Comparison of ENCODE assay signal across 9 mouse cellular contexts in genomic region chr8:122557248-122558038, GRCm38 (mm10). TPM values are rescaled to one million over a fixed set of nuclear protein-coding genes. Genes with fewer than 3 reads are reported as not detected.
DNase-seq lines count a peak whose midpoint lies in the region; ATAC-seq and TF ChIP-seq lines count a peak whose summit lies in the region.
"Had no signal": no experiment of that assay in that cellular context is flagged by ENCODE, and none has a peak within 500 bp of the region (broad histone marks: within the 10 kb centered on the region; RNA-seq: fewer than 3 reads in every experiment).

No protein-coding gene starts in this region.

- TF ChIP-seq RAD21 in CH12.LX (IDR thresholded peaks at IDR 0.05; ENCODE audit: low read depth, low read length), result no peak

- no peaks in the 10 kb centered on the region for H3K27me3 ChIP-seq in heart, embryonic 13.5 days (replicated peaks)
- H3K27me3 ChIP-seq in CH12.LX (replicated peaks), result no peaks in the 10 kb centered on the region
- no peaks in the 10 kb centered on the region for H3K27me3 ChIP-seq in liver, embryonic 15.5 days
- H3K27me3 ChIP-seq in kidney, embryonic 14.5 days (ENCODE audit: control insufficient read depth, insufficient read depth, low read length), result no peaks in the 10 kb centered on the region

- no peak for TF ChIP-seq POLR2A in CH12.LX (IDR thresholded peaks at IDR 0.05; ENCODE audit: low read depth, low read length)

- TF ChIP-seq CTCF in CH12.LX (conservative IDR thresholded peaks at IDR 0.05 in 1 of 2, IDR thresholded peaks at IDR 0.05 in 1 of 2; ENCODE audit: low read depth in 2 of 2, low read length in 2 of 2), result no peak

- no peak overlapping the region for H3K4me3 ChIP-seq in heart, embryonic 13.5 days
- peak overlapping the region; percentile 63 to 79 (median 71) for H3K4me3 ChIP-seq in CH12.LX (replicated peaks in 1 of 3; ENCODE audit: low read depth in 2 of 3, low read length in 2 of 3, poor library complexity in 1 of 3)
- peak overlapping the region; percentile 32 for H3K4me3 ChIP-seq in liver, embryonic 15.5 days (replicated peaks)
- H3K4me3 ChIP-seq in kidney, embryonic 14.5 days (ENCODE audit: low read length), result no peak overlapping the region

- peak overlapping the region; percentile 59; the same call in 1 of the 2 replicates for H3K9ac ChIP-seq in heart, embryonic 13.5 days
- H3K9ac ChIP-seq in CH12.LX (ENCODE audit: insufficient read depth, low read depth), result peak overlapping the region; percentile 90
- peak overlapping the region; percentile 55; the same call in 1 of the 2 replicates for H3K9ac ChIP-seq in liver, embryonic 15.5 days
- no peak overlapping the region for H3K9ac ChIP-seq in kidney, embryonic 14.5 days (ENCODE audit: low read depth, low read length)

- TF ChIP-seq EP300 in CH12.LX (IDR thresholded peaks at IDR 0.05; ENCODE audit: low read length), result no peak

- H3K36me3 ChIP-seq in heart, embryonic 13.5 days, result no peaks in the 10 kb centered on the region
- H3K36me3 ChIP-seq in CH12.LX (replicated peaks in 1 of 2; ENCODE audit: control insufficient read depth in 1 of 2, insufficient read depth in 1 of 2, low read length in 1 of 2), result no peaks in the 10 kb centered on the region
- H3K36me3 ChIP-seq in liver, embryonic 15.5 days (replicated peaks), result no peaks in the 10 kb centered on the region
- H3K36me3 ChIP-seq in kidney, embryonic 14.5 days (ENCODE audit: control insufficient read depth, insufficient read depth, low read length), result no peaks in the 10 kb centered on the region

- 37% methylated on average over 10 of the region's 10 CpGs for WGBS in heart, embryonic 13.5 days
- WGBS in liver, embryonic 15.5 days (ENCODE audit: insufficient replicate concordance), result 16% methylated on average over 10 of the region's 10 CpGs
- 43% methylated on average over 10 of the region's 10 CpGs for WGBS in kidney, embryonic 14.5 days

- dilution Hi-C loops in CH12.LX (cut with MboI; ENCODE audit: extremely low pct_ligation_motif_present, extremely low pct_unique_long_range_greater_than_20kb, low sequenced_read_pairs), result no loop called here

- ATAC-seq in heart, embryonic 13.5 days (ENCODE audit: extremely low read depth, insufficient number of reproducible peaks, low FRiP score, low TSS enrichment), result no peak
- peak; percentile 24 for ATAC-seq in liver, embryonic 15.5 days (ENCODE audit: insufficient read depth)
- ATAC-seq in kidney, embryonic 14.5 days (ENCODE audit: low FRiP score, low TSS enrichment), result no peak

- DNase-seq in heart, adult 9 months (ENCODE audit: low spot score in 2 of 2), result no peak
- DNase-seq in CH12.LX (ENCODE audit: extremely low read depth), result peak; percentile 63
- peak; percentile 43 to 51 for DNase-seq in cerebellum, postnatal 25 days
- no peak for DNase-seq in right cerebral cortex, postnatal 36 days (ENCODE audit: low spot score in 2 of 2)
- no peak for DNase-seq in layer of hippocampus, adult 9-11 months
- DNase-seq: right cerebral cortex, adult 18-20 months had no signal

- H3K4me2 ChIP-seq in heart, embryonic 13.5 days, result peak overlapping the region; percentile 43; the same call in 1 of the 2 replicates
- peak overlapping the region; percentile 84 for H3K4me2 ChIP-seq in CH12.LX (ENCODE audit: insufficient read depth, low read depth, poor library complexity, severe bottlenecking)
- H3K4me2 ChIP-seq in liver, embryonic 15.5 days, result peak overlapping the region; percentile 62
- no peak overlapping the region for H3K4me2 ChIP-seq in kidney, embryonic 14.5 days (replicated peaks; ENCODE audit: low read depth, low read length)

- peaks cover 35% of the 10 kb centered on the region for H3K4me1 ChIP-seq in heart, embryonic 13.5 days
- H3K4me1 ChIP-seq in CH12.LX (ENCODE audit: control insufficient read depth in 1 of 2, insufficient read depth in 2 of 2), result peaks cover 8 to 35% of the 10 kb centered on the region in 2 experiments
- peaks cover 53% of the 10 kb centered on the region for H3K4me1 ChIP-seq in liver, embryonic 15.5 days (replicated peaks)
- H3K4me1 ChIP-seq in kidney, embryonic 14.5 days (ENCODE audit: control insufficient read depth, insufficient read depth, low read length), result 0 out of 2 replicates have a peak, but pooled peaks cover 8% of the 10 kb centered on the region

- H3K27ac ChIP-seq in heart, embryonic 13.5 days (replicated peaks), result peak overlapping the region; percentile 66; the same call in 1 of the 2 replicates
- H3K27ac ChIP-seq in CH12.LX (ENCODE audit: insufficient read depth, low read depth), result peak overlapping the region; percentile 67
- H3K27ac ChIP-seq in liver, embryonic 15.5 days (replicated peaks), result peak overlapping the region; percentile 76
- no peak overlapping the region; the same call in 1 of the 2 replicates for H3K27ac ChIP-seq in kidney, embryonic 14.5 days (ENCODE audit: low read depth, low read length)

- in situ Hi-C loops in CH12.LX (cut with MboI; ENCODE audit: low pct_ligation_motif_present, low pct_unique_long_range_greater_than_20kb, low sequenced_read_pairs), result no loop called here

- no peaks in the 10 kb centered on the region for H3K79me2 ChIP-seq in CH12.LX (replicated peaks; ENCODE audit: control insufficient read depth, extremely low read depth, insufficient read depth, poor library complexity, severe bottlenecking)

- H3K9me3 ChIP-seq in heart, embryonic 13.5 days, result no peaks in the 10 kb centered on the region
- no peaks in the 10 kb centered on the region for H3K9me3 ChIP-seq in CH12.LX (replicated peaks; ENCODE audit: low read length)
- no peaks in the 10 kb centered on the region for H3K9me3 ChIP-seq in liver, embryonic 15.5 days (replicated peaks)
- no peaks in the 10 kb centered on the region for H3K9me3 ChIP-seq in kidney, embryonic 14.5 days (ENCODE audit: control insufficient read depth, low read length)

TF ChIP-seq in CH12.LX, 34 proteins besides CTCF, POLR2A, EP300 and RAD21:
- 0 out of 2 replicates have a peak, but pooled peaks have one; percentile 43 for TF ChIP-seq UBTF (IDR thresholded peaks at IDR 0.05; ENCODE audit: low read depth, low read length)
- TF ChIP-seq HCFC1 (IDR thresholded peaks at IDR 0.05; ENCODE audit: low read depth, low read length), result no peak
- peak; percentile 82 for TF ChIP-seq CHD2 (IDR thresholded peaks at IDR 0.05; ENCODE audit: low read length)
- no peak for TF ChIP-seq TCF12 (IDR thresholded peaks at IDR 0.05; ENCODE audit: low read depth, low read length)
- TF ChIP-seq MXI1 (IDR thresholded peaks at IDR 0.05; ENCODE audit: low read depth, low read length), result no peak
- TF ChIP-seq SMC3 (IDR thresholded peaks at IDR 0.05; ENCODE audit: low read depth, low read length), result no peak
TF ChIP-seq in CH12.LX: peak in this region for 2.

RNA-seq across cellular contexts. Expression of gene Piezo1, which starts 6.3 kb away (rescaled TPM):
- polyA plus RNA-seq in heart, embryonic 13.5 days (2015; fragmentation: Nextera tagmentation; extraction: Ambion mirVana), result 12.9 and 15.4 TPM in 2 replicates
- total RNA-seq in CH12.LX (2012; rRNA removed) (52.1 and 59.7 TPM in 2 replicates), CH12.LX (2014; rRNA removed) (15.1 and 21.1 TPM in 2 replicates)
- 26.5 and 41.6 TPM in 2 replicates for polyA plus RNA-seq in CH12.LX (2012; ENCODE audit: insufficient read length, low read depth)
- 12.4 and 17.4 TPM in 2 replicates for polyA plus RNA-seq in liver, embryonic 15.5 days (2015; fragmentation: Nextera tagmentation; extraction: Ambion mirVana)
- 16.5 and 17.9 TPM in 2 replicates for polyA plus RNA-seq in kidney, embryonic 14.5 days (2014; fragmentation: Nextera tagmentation; extraction: Ambion mirVana)

RNA-seq across cellular contexts. Expression of gene Cdt1, which starts 10.4 kb away (rescaled TPM):
- 31.0 and 34.6 TPM in 2 replicates for polyA plus RNA-seq in heart, embryonic 13.5 days (2015; fragmentation: Nextera tagmentation; extraction: Ambion mirVana)
- total RNA-seq in CH12.LX (2012; rRNA removed) (50.0 and 53.7 TPM in 2 replicates), CH12.LX (2014; rRNA removed) (46.0 and 54.2 TPM in 2 replicates)
- 57.6 and 67.3 TPM in 2 replicates for polyA plus RNA-seq in CH12.LX (2012; ENCODE audit: insufficient read length, low read depth)
- 45.9 and 46.0 TPM in 2 replicates for polyA plus RNA-seq in liver, embryonic 15.5 days (2015; fragmentation: Nextera tagmentation; extraction: Ambion mirVana)
- 42.7 and 48.5 TPM in 2 replicates for polyA plus RNA-seq in kidney, embryonic 14.5 days (2014; fragmentation: Nextera tagmentation; extraction: Ambion mirVana)

RNA-seq across cellular contexts. Expression of gene Aprt, which starts 19.3 kb away (rescaled TPM):
- polyA plus RNA-seq in heart, embryonic 13.5 days (2015; fragmentation: Nextera tagmentation; extraction: Ambion mirVana), result 251 and 271 TPM in 2 replicates
- total RNA-seq in CH12.LX (2012; rRNA removed) (524 and 653 TPM in 2 replicates), CH12.LX (2014; rRNA removed) (453 and 516 TPM in 2 replicates)
- 543 and 561 TPM in 2 replicates for polyA plus RNA-seq in CH12.LX (2012; ENCODE audit: insufficient read length, low read depth)
- 187 and 214 TPM in 2 replicates for polyA plus RNA-seq in liver, embryonic 15.5 days (2015; fragmentation: Nextera tagmentation; extraction: Ambion mirVana)
- 370 and 400 TPM in 2 replicates for polyA plus RNA-seq in kidney, embryonic 14.5 days (2014; fragmentation: Nextera tagmentation; extraction: Ambion mirVana)

RNA-seq across cellular contexts. Expression of gene Galns, which starts 53.8 kb away (rescaled TPM):
- polyA plus RNA-seq in heart, embryonic 13.5 days (2015; fragmentation: Nextera tagmentation; extraction: Ambion mirVana), result 11.1 and 11.9 TPM in 2 replicates
- total RNA-seq in CH12.LX (2012; rRNA removed) (19.8 and 25.6 TPM in 2 replicates), CH12.LX (2014; rRNA removed) (13.2 and 16.4 TPM in 2 replicates)
- 23.5 and 25.6 TPM in 2 replicates for polyA plus RNA-seq in CH12.LX (2012; ENCODE audit: insufficient read length, low read depth)
- 8.2 and 8.8 TPM in 2 replicates for polyA plus RNA-seq in liver, embryonic 15.5 days (2015; fragmentation: Nextera tagmentation; extraction: Ambion mirVana)
- 10.6 and 14.7 TPM in 2 replicates for polyA plus RNA-seq in kidney, embryonic 14.5 days (2014; fragmentation: Nextera tagmentation; extraction: Ambion mirVana)

RNA-seq across cellular contexts. Expression of gene Trappc2l, which starts 54.0 kb away (rescaled TPM):
- 55.6 and 74.0 TPM in 2 replicates for polyA plus RNA-seq in heart, embryonic 13.5 days (2015; fragmentation: Nextera tagmentation; extraction: Ambion mirVana)
- total RNA-seq in CH12.LX (2012; rRNA removed) (64.2 and 67.0 TPM in 2 replicates), CH12.LX (2014; rRNA removed) (10.1 and 15.7 TPM in 2 replicates)
- 36.0 and 38.8 TPM in 2 replicates for polyA plus RNA-seq in CH12.LX (2012; ENCODE audit: insufficient read length, low read depth)
- polyA plus RNA-seq in liver, embryonic 15.5 days (2015; fragmentation: Nextera tagmentation; extraction: Ambion mirVana), result 24.2 and 33.1 TPM in 2 replicates
- 59.8 and 74.9 TPM in 2 replicates for polyA plus RNA-seq in kidney, embryonic 14.5 days (2014; fragmentation: Nextera tagmentation; extraction: Ambion mirVana)

Comparison
In these comparisons a context has a peak if more than half of its experiments do, and no peak if none do; other contexts are left out.
1. H3K4me3 ChIP-seq: peak in CH12.LX (3 of 3) and liver, embryonic 15.5 days (single experiment); none in heart, embryonic 13.5 days (single experiment) and kidney, embryonic 14.5 days (single experiment).
2. DNase-seq: peak in CH12.LX (single experiment) and cerebellum, postnatal 25 days (2 of 2); none in heart, adult 9 months (0 of 2), right cerebral cortex, postnatal 36 days (0 of 2) and layer of hippocampus, adult 9-11 months (single experiment).